Mouse (Mus musculus): ENCODE data around the gene Nobox. TPM values are rescaled to one million over a fixed set of nuclear protein-coding genes. Genes with fewer than 3 reads are reported as not detected.
A peak's percentile ranks its signal among the peaks of the same experiment; 100 is the strongest.

Nobox gene
- polyA plus RNA-seq, 1 experiment from 2014 or later = not detected

DNA sequence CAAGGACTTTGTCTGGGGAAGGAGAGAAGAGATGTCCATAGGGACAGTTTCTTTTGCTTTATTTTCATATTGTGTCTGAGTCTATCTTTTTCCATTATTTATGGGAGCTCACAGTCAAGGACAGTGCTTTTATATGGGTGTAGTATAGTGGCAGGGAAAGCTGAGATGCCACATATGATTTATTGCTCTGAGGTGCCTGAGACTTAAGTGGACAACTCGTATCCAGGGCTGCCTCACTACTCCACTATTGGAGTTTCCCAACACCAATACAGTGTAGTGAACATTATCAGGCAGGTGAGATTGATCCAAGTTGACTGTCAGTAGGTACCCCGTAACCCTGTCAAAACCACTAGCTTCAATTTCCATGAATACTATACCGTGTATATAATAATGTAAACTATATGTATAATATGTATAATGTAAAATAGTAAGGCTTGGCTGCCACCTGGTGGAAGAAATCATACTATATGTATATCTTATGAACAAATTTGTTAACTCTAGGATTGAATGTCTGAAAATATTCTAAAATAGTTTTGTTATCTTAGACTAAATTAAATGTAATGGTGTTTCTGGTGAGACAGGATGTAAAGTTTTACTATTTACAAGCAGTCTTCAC lies 26.4 kb upstream of the Nobox start:
- Histone ChIP-seq H3K4me1 (replicated peaks; ENCODE audit: control insufficient read depth, insufficient read depth, low read length) (peaks cover 12% of the 10 kb centered on the region), H3K36me3 (ENCODE audit: control insufficient read depth, insufficient read depth) (no peaks in the 10 kb centered on the region), H3K4me3 (replicated peaks; ENCODE audit: low read length) (no peak overlapping the region), H3K4me2 (ENCODE audit: low read length) (no peak overlapping the region), H3K9ac (replicated peaks; ENCODE audit: low read depth, low read length) (no peak overlapping the region), H3K27ac (ENCODE audit: low read length) (no peak overlapping the region), H3K27me3 (replicated peaks; ENCODE audit: control insufficient read depth, insufficient read depth, low read length) (no peaks in the 10 kb centered on the region), H3K9me3 (ENCODE audit: control insufficient read depth, low read length) (no peaks in the 10 kb centered on the region)
- peak; percentile 43; the same call in 1 of the 2 replicates for ATAC-seq
- 85% methylated on average over 3 of the region's 3 CpGs for WGBS

GRCm38 (mm10) chr6:43333479-43333878 lies 24.1 kb upstream of the Nobox start:
- Histone ChIP-seq H3K9ac (replicated peaks; ENCODE audit: low read depth, low read length) (no peak overlapping the region; the same call in 1 of the 2 replicates), H3K4me3 (replicated peaks; ENCODE audit: low read length) (no peak overlapping the region), H3K9me3 (ENCODE audit: control insufficient read depth, low read length) (no peaks in the 10 kb centered on the region), H3K36me3 (ENCODE audit: control insufficient read depth, insufficient read depth) (no peaks in the 10 kb centered on the region), H3K27ac (ENCODE audit: low read length) (no peak overlapping the region), H3K4me1 (replicated peaks; ENCODE audit: control insufficient read depth, insufficient read depth, low read length) (peaks cover 12% of the 10 kb centered on the region), H3K4me2 (ENCODE audit: low read length) (no peak overlapping the region), H3K27me3 (replicated peaks; ENCODE audit: control insufficient read depth, insufficient read depth, low read length) (no peaks in the 10 kb centered on the region)
- WGBS = 38% methylated on average over 4 of the region's 4 CpGs
- peak; percentile 73 for ATAC-seq

DNA sequence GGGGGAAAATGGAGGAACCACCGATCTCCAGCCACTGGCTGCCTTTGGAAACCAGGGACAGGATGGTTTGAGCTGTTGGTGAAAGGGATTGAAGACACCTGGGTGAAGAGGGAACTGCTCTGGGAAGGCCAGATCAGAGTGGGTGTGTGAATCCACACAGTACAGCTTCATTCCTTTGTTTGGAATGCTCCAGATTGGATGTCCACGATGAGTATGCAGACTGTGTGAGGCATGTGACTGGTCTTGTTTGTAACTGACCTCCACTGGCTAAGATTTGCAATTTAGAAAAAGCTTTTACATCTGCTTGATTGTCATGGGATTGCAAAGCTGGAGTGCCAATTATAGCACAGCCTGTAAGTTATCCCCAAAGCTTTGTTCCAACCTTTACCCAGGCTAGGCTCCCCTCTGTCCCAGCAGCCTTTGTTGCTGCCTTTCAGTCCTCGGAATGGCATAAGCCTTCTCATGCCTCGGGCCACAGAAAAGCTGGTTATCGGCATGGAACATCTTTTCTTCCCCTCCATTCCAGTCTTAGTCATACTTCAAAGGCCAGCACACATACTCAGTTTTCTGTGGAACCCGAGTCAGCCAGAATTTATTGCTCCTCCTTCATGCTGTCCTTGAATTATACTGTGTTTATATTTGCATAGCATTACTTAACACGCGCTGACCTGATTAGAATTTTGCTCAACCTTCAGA lies 3.8 kb upstream of the Nobox start:
- Histone ChIP-seq H3K4me1 (replicated peaks; ENCODE audit: control insufficient read depth, insufficient read depth, low read length) (peaks cover 3% of the 10 kb centered on the region), H3K4me3 (replicated peaks; ENCODE audit: low read length) (no peak overlapping the region), H3K4me2 (ENCODE audit: low read length) (no peak overlapping the region), H3K27me3 (replicated peaks; ENCODE audit: control insufficient read depth, insufficient read depth, low read length) (no peaks in the 10 kb centered on the region), H3K36me3 (ENCODE audit: control insufficient read depth, insufficient read depth) (no peaks in the 10 kb centered on the region), H3K9me3 (ENCODE audit: control insufficient read depth, low read length) (no peaks in the 10 kb centered on the region), H3K9ac (replicated peaks; ENCODE audit: low read depth, low read length) (no peak overlapping the region), H3K27ac (ENCODE audit: low read length) (no peak overlapping the region; the same call in 1 of the 2 replicates)
- ATAC-seq = 0 out of 2 replicates have a peak, but pooled peaks have one; percentile 52
- WGBS = 37% methylated on average over 8 of the region's 8 CpGs

- H3K27ac ChIP-seq (ENCODE audit: low read length) = no peak overlapping the region
Observed at GRCm38 (mm10) chr6:43312546-43312945, 3.2 kb upstream of the Nobox start.

GRCm38 (mm10) chr6:43310071-43310470 lies 717 bp upstream of the Nobox start:
- Histone ChIP-seq H3K9me3 (ENCODE audit: control insufficient read depth, low read length) (no peaks in the 10 kb centered on the region), H3K9ac (replicated peaks; ENCODE audit: low read depth, low read length) (no peak overlapping the region), H3K27ac (ENCODE audit: low read length) (no peak overlapping the region), H3K27me3 (replicated peaks; ENCODE audit: control insufficient read depth, insufficient read depth, low read length) (no peaks in the 10 kb centered on the region), H3K4me3 (replicated peaks; ENCODE audit: low read length) (no peak overlapping the region), H3K36me3 (ENCODE audit: control insufficient read depth, insufficient read depth) (no peaks in the 10 kb centered on the region), H3K4me1 (replicated peaks; ENCODE audit: control insufficient read depth, insufficient read depth, low read length) (peaks cover 3% of the 10 kb centered on the region), H3K4me2 (ENCODE audit: low read length) (no peak overlapping the region)
- ATAC-seq = no peak
- WGBS = 88% methylated on average over 6 of the region's 6 CpGs

More at GRCm38 (mm10) chr6:43312546-43312945, 3.2 kb upstream of the Nobox start:
- Histone ChIP-seq H3K4me2 (ENCODE audit: low read length) (no peak overlapping the region), H3K27me3 (replicated peaks; ENCODE audit: control insufficient read depth, insufficient read depth, low read length) (no peaks in the 10 kb centered on the region), H3K9me3 (ENCODE audit: control insufficient read depth, low read length) (no peaks in the 10 kb centered on the region), H3K9ac (replicated peaks; ENCODE audit: low read depth, low read length) (no peak overlapping the region), H3K4me3 (replicated peaks; ENCODE audit: low read length) (no peak overlapping the region), H3K36me3 (ENCODE audit: control insufficient read depth, insufficient read depth) (no peaks in the 10 kb centered on the region), H3K4me1 (replicated peaks; ENCODE audit: control insufficient read depth, insufficient read depth, low read length) (peaks cover 3% of the 10 kb centered on the region)
- no peak for ATAC-seq

GRCm38 (mm10) chr6:43297508-43297850 lies 11.9 kb downstream of the Nobox start:
- Histone ChIP-seq H3K4me3 (replicated peaks; ENCODE audit: low read length) (no peak overlapping the region), H3K4me1 (replicated peaks; ENCODE audit: control insufficient read depth, insufficient read depth, low read length) (0 out of 2 replicates have a peak, but pooled peaks cover 3% of the 10 kb centered on the region), H3K9me3 (ENCODE audit: control insufficient read depth, low read length) (no peaks in the 10 kb centered on the region), H3K27ac (ENCODE audit: low read length) (no peak overlapping the region), H3K9ac (replicated peaks; ENCODE audit: low read depth, low read length) (no peak overlapping the region), H3K4me2 (ENCODE audit: low read length) (no peak overlapping the region), H3K27me3 (replicated peaks; ENCODE audit: control insufficient read depth, insufficient read depth, low read length) (no peaks in the 10 kb centered on the region), H3K36me3 (ENCODE audit: control insufficient read depth, insufficient read depth) (no peaks in the 10 kb centered on the region)
- ATAC-seq = peak; percentile 79
- WGBS = 8% methylated on average over 2 of the region's 2 CpGs

- no peaks in the 10 kb centered on the region for H3K36me3 ChIP-seq (ENCODE audit: control insufficient read depth, insufficient read depth)
- H3K4me1 ChIP-seq (replicated peaks; ENCODE audit: control insufficient read depth, insufficient read depth, low read length) = 0 out of 2 replicates have a peak, but pooled peaks cover 3% of the 10 kb centered on the region
- no peak overlapping the region for H3K4me3 ChIP-seq (replicated peaks; ENCODE audit: low read length)
- H3K9me3 ChIP-seq (ENCODE audit: control insufficient read depth, low read length) = no peaks in the 10 kb centered on the region
- H3K9ac ChIP-seq (replicated peaks; ENCODE audit: low read depth, low read length) = no peak overlapping the region
- no peak overlapping the region for H3K4me2 ChIP-seq (ENCODE audit: low read length)
- peak; percentile 81 for ATAC-seq
- H3K27me3 ChIP-seq (replicated peaks; ENCODE audit: control insufficient read depth, insufficient read depth, low read length) = no peaks in the 10 kb centered on the region
- 40% methylated on average over 7 of the region's 7 CpGs for WGBS
- no peak overlapping the region for H3K27ac ChIP-seq (ENCODE audit: low read length)
Observed at GRCm38 (mm10) chr6:43296798-43297507, 12.4 kb downstream of the Nobox start.

GRCm38 (mm10) chr6:43295908-43296307 lies 13.4 kb downstream of the Nobox start:
- Histone ChIP-seq H3K9me3 (ENCODE audit: control insufficient read depth, low read length) (no peaks in the 10 kb centered on the region), H3K4me1 (replicated peaks; ENCODE audit: control insufficient read depth, insufficient read depth, low read length) (0 out of 2 replicates have a peak, but pooled peaks cover 3% of the 10 kb centered on the region), H3K4me3 (replicated peaks; ENCODE audit: low read length) (no peak overlapping the region), H3K27me3 (replicated peaks; ENCODE audit: control insufficient read depth, insufficient read depth, low read length) (no peaks in the 10 kb centered on the region), H3K9ac (replicated peaks; ENCODE audit: low read depth, low read length) (no peak overlapping the region), H3K27ac (ENCODE audit: low read length) (no peak overlapping the region), H3K36me3 (ENCODE audit: control insufficient read depth, insufficient read depth) (no peaks in the 10 kb centered on the region), H3K4me2 (ENCODE audit: low read length) (no peak overlapping the region)
- WGBS = 44% methylated on average over 5 of the region's 5 CpGs
- ATAC-seq = peak; percentile 21; the same call in 1 of the 2 replicates

DNA sequence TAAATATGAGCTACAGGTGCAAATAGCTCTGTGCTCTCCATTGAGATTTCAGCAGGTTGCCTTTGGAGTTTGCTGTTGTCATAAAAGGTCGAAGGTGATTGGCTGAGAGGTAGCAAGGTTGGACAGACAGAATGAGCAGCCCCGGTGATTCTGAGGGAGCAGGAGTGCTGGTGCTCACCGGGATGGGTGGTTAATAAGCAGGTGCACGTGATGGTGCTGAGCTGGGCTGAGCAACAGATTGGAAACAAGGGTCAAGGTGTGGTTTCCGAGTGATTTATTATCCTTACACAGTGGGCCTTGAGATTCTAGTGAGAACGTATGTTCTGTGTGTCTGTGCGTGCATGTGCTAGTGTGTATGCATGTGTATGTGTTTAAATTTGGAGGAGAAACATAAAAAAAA lies 16.2 kb downstream of the Nobox start:
- H3K9ac ChIP-seq (replicated peaks; ENCODE audit: low read depth, low read length) = no peak overlapping the region
- H3K27me3 ChIP-seq (replicated peaks; ENCODE audit: control insufficient read depth, insufficient read depth, low read length) = no peaks in the 10 kb centered on the region
- H3K4me2 ChIP-seq (ENCODE audit: low read length) = no peak overlapping the region
- no peaks in the 10 kb centered on the region for H3K36me3 ChIP-seq (ENCODE audit: control insufficient read depth, insufficient read depth)
- H3K9me3 ChIP-seq (ENCODE audit: control insufficient read depth, low read length) = no peaks in the 10 kb centered on the region
- no peak overlapping the region for H3K27ac ChIP-seq (ENCODE audit: low read length)
- H3K4me1 ChIP-seq (replicated peaks; ENCODE audit: control insufficient read depth, insufficient read depth, low read length) = 0 out of 2 replicates have a peak, but pooled peaks cover 3% of the 10 kb centered on the region
- no peak for ATAC-seq
- no peak overlapping the region for H3K4me3 ChIP-seq (replicated peaks; ENCODE audit: low read length)
- 80% methylated on average over 7 of the region's 7 CpGs for WGBS

Data from forebrain, embryonic 16.5 days (tissue).